Mouse (Mus musculus) hindbrain, postnatal 0 days (tissue): ENCODE measurements around the gene Ankrd22. TPM values are rescaled to one million over a fixed set of nuclear protein-coding genes. Genes with fewer than 3 reads are reported as not detected.
A peak's percentile ranks its signal among the peaks of the same experiment; 100 is the strongest.

ENCODE experiments used
- ATAC-seq: fragments of 200-750 bp; cut with Nextera tagmentation; 2 replicates; pipeline ENCODE4 v1.8.0; 2017; ENCODE audit warnings: mild to moderate bottlenecking, moderate TSS enrichment, moderate library complexity
- DNase-seq: peaks from one replicate; pipeline ENCODE4 v3.0.0-alpha.2; 2015; ENCODE audit warnings: low spot score
- H3K27ac ChIP-seq: fragments of 300-500 bp; sonication (generic); 2 replicates; pipeline ENCODE4 v1.5.1; 2014; ENCODE audit warnings: mild to moderate bottlenecking
- H3K27me3 ChIP-seq: fragments of 300-500 bp; sonication (generic); 2 replicates; pipeline ENCODE4 v1.6.1; 2014; ENCODE audit warnings: low read length, mixed read lengths; ENCODE audit not compliant: insufficient read depth
- H3K36me3 ChIP-seq: fragments of 300-500 bp; sonication (generic); 2 replicates; pipeline ENCODE4 v1.6.1; 2014; ENCODE audit warnings: low read length, mixed read lengths; ENCODE audit not compliant: insufficient read depth
- H3K4me1 ChIP-seq: fragments of 300-500 bp; sonication (generic); 2 replicates; pipeline ENCODE4 v1.6.1; 2014; ENCODE audit warnings: antibody characterized with exemption, low read length, mixed read lengths; ENCODE audit not compliant: insufficient read depth
- H3K4me2 ChIP-seq: fragments of 300-500 bp; sonication (generic); 2 replicates; pipeline ENCODE4 v1.6.1; 2014; ENCODE audit warnings: low read depth, mild to moderate bottlenecking, low read length, moderate library complexity, mixed read lengths
- H3K4me3 ChIP-seq: fragments of 300-500 bp; sonication (generic); 2 replicates; pipeline ENCODE4 v1.5.1; 2014; ENCODE audit warnings: low read length
- H3K9ac ChIP-seq: fragments of 300-500 bp; sonication (generic); replicated peaks from 2 replicates; pipeline ENCODE4 v1.6.1; 2014; ENCODE audit warnings: mild to moderate bottlenecking, low read length, moderate library complexity, mixed read lengths
- H3K9me3 ChIP-seq: fragments of 300-500 bp; sonication (generic); 2 replicates; pipeline ENCODE4 v1.6.1; 2016; ENCODE audit warnings: low read length, mixed read lengths
- CTCF ChIP-seq: IDR thresholded peaks from 2 replicates; pipeline ENCODE4 v1.5.1; 2016; ENCODE audit warnings: antibody characterized with exemption, control low read depth, low read depth
- WGBS: fragments of 180-500 bp; shearing (Covaris S2); extraction: QIAGEN DNeasy Blood & Tissue Kit; methylation state at CpG from one replicate; pipeline ENCODE4 v1.1.7; 2014; 5-methylcytosine and 5-hydroxymethylcytosine counted together
- polyA plus RNA-seq: library from polyadenylated mRNA; unstranded; fragments of >200 nt; fragmentation: Nextera tagmentation; extraction: Ambion mirVana; gene quantifications from 2 replicates; pipeline ENCODE4 v1.2.1, GENCODE M21; 2015
- total RNA-seq: library from RNA; depleted of rRNA; stranded (reverse); fragments of >200 nt; gene quantifications from 2 replicates; pipeline ENCODE4 v1.2.3, GENCODE M21; 2014

The Ankrd22 gene
- total and polyA plus RNA-seq, 2 experiments from 2014 or later, result not detected

DNA sequence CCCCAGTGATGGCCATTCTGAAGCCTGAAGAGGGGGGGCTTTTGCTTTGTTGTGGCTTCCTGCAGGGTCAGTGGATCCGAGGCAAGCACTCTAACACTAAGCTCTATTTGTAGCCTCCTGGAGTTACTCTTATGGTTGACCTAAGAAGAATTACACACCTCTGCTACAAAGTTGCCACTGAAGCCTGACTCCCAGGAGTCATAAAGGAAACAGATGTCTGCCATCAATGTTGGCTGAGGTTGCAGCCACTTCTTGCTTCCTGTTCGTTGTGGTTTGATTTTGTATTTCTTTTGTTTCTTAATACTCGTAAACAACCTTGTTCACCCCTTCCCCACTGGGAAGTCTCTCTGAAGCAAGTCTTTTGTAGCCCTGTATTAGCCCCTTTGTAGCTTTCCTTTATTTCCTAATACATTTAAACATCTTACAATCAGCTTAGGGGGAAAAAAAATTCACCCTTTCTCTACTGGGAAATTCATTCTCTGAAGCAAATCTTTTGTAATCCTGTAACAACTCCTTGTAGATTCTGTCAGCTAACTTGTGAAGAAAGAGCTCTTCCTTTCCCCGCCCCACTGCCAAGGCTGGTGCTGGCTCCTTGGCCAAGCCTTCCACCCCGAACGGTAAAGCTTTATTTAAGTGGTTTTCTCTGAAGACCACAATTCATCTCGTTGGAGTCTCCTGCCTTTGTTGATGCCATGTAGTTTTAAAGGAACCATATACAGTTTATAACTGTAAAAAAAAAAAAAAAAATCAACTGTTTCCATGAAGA lies 2.2 kb upstream of the Ankrd22 start:
- no peaks in the 10 kb centered on the region for H3K36me3 ChIP-seq
- no peak overlapping the region for H3K4me2 ChIP-seq
- no peak for TF ChIP-seq CTCF
- ATAC-seq (no peak), DNase-seq (no peak)
- no peak overlapping the region for H3K27ac ChIP-seq
- H3K4me1 ChIP-seq, result no peaks in the 10 kb centered on the region
- H3K4me3 ChIP-seq, result no peak overlapping the region
- WGBS, result 41% methylated on average over 7 of the region's 7 CpGs
- H3K9me3 ChIP-seq, result no peaks in the 10 kb centered on the region
- no peaks in the 10 kb centered on the region for H3K27me3 ChIP-seq
- H3K9ac ChIP-seq, result no peak overlapping the region

DNA sequence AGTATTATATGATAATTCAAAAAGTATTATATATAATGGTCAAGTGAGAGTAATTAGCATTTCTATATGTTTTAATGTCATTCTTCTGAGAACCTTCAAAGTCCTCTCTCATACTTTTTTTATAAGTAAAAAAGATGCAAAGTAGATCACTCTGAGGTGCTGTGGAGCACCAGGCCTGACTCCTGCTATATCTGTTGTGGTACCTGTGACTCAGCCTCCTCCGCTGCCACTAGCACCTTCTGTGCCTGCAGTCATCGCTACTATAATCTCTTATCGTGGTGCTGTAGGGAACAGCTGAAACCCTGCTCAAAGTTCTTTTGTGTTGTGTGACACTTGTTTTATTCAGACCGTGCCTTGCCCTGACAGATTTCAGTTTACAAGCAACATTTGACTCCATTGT lies 533 bp upstream of the Ankrd22 start:
- DNase-seq, result no peak
- H3K4me2 ChIP-seq, result no peak overlapping the region
- H3K9me3 ChIP-seq, result no peaks in the 10 kb centered on the region
- no peak for ATAC-seq
- no peak overlapping the region for H3K4me3 ChIP-seq
- H3K27me3 ChIP-seq, result no peaks in the 10 kb centered on the region
- no peak overlapping the region for H3K9ac ChIP-seq
- 70% methylated on average over 4 of the region's 4 CpGs for WGBS
- no peak overlapping the region for H3K27ac ChIP-seq
- H3K4me1 ChIP-seq, result no peaks in the 10 kb centered on the region
- no peaks in the 10 kb centered on the region for H3K36me3 ChIP-seq
- no peak for TF ChIP-seq CTCF

DNA sequence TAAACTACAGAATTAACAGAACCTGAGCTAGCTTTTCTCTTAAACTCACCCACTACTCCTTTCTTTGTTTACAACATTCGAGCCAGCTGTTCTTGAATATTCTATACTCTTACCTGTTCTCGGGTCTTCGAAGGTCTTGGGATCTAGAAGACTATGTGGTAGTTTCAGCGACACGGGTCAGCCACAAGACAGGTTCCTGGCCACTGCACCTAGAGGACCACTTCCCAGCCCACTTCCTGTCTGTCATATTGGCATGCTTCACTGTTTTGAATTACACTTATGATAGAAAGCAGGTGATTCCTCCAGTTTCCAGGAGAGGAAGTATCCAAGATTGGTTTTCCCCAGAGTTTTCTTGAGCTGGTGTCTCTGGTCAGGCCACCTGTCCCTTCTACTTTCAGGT lies 3.2 kb downstream of the Ankrd22 start:
- H3K4me2 ChIP-seq, result no peak overlapping the region
- H3K4me1 ChIP-seq, result no peaks in the 10 kb centered on the region
- H3K9me3 ChIP-seq, result no peaks in the 10 kb centered on the region
- H3K4me3 ChIP-seq, result no peak overlapping the region
- H3K36me3 ChIP-seq, result no peaks in the 10 kb centered on the region
- TF ChIP-seq CTCF, result no peak
- 93% methylated on average over 5 of the region's 5 CpGs for whole genome bisulfite sequencing
- DNase-seq, result no peak
- no peak overlapping the region for H3K27ac ChIP-seq
- H3K9ac ChIP-seq, result no peak overlapping the region
- no peaks in the 10 kb centered on the region for H3K27me3 ChIP-seq
- no peak for ATAC-seq

DNA sequence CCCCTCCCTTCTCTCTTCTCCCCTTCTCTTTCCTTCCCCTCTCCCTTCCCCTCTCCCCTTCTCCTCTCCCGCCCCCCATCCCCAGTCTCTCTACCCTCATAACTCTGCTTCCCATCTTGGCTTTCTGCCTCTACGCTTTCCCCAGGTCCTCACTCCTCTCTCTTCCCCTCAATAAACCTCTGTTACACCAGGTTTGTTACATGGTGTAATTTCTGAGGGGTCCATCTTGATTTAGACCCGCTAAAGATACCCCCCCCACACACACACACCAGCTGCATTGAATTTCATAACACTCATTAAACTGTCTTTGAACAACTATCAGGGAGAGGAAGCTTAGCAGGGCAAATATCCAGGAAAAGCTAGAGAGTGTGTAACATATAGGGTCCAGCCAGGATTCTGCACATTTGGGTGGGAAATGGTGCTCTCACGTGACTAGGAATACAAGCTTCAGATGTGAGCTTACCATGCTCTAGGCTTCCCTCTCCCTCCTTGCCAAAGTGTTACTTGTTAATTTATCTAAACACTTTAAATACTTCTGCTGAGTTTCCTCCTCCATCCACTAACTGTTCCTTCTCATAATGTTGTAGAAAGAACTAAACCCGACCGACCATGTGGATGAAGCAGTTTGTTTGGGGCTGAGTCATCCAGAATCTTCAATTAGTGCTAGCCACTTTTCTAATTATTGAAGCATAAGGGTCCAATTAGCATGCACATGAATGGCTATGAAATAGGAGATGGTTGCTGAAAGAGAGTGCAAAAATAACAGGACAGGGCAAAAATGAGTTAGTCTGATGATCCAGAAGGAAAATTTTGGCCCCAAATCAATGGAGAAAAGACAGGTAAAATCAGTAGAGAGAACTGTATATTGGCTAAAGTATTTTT lies 12.3 kb downstream of the Ankrd22 start:
- H3K4me1 ChIP-seq, result no peaks in the 10 kb centered on the region
- no peak overlapping the region for H3K4me2 ChIP-seq
- ATAC-seq, result no peak
- H3K27me3 ChIP-seq, result no peaks in the 10 kb centered on the region
- 80% methylated on average over 6 of the region's 6 CpGs for WGBS
- no peaks in the 10 kb centered on the region for H3K9me3 ChIP-seq
- TF ChIP-seq CTCF, result no peak
- no peak overlapping the region for H3K4me3 ChIP-seq
- no peak overlapping the region for H3K27ac ChIP-seq
- no peak overlapping the region for H3K9ac ChIP-seq
- H3K36me3 ChIP-seq, result no peaks in the 10 kb centered on the region
- no peak for DNase-seq

DNA sequence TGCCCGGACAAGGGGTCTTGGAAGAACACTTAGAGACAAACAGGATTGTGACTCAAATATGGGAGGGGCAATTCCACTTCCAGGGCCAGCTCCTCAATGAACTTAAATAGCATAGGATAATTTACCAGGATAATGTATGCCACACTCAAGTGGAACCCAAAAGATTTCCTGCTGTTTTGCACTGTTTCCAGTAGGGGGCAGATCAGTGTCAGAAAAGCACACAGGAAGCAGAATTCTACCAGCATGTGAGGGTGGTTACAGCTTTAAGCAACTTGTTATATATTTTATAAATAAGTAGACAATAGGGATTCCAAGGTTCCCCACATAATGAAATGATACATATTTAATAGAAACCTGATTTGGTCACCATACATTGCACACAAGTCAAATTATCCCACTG lies 13.9 kb downstream of the Ankrd22 start:
- no peak overlapping the region for H3K4me3 ChIP-seq
- no peak overlapping the region for H3K9ac ChIP-seq
- H3K36me3 ChIP-seq, result no peaks in the 10 kb centered on the region
- ATAC-seq (no peak), DNase-seq (peak; percentile 23)
- 89% methylated on average over 1 of the region's 1 CpGs for WGBS
- H3K9me3 ChIP-seq, result no peaks in the 10 kb centered on the region
- H3K4me1 ChIP-seq, result no peaks in the 10 kb centered on the region
- H3K27ac ChIP-seq, result no peak overlapping the region
- no peak overlapping the region for H3K4me2 ChIP-seq
- H3K27me3 ChIP-seq, result no peaks in the 10 kb centered on the region
- peak; percentile 46; the same call in 1 of the 2 replicates for TF ChIP-seq CTCF

DNA sequence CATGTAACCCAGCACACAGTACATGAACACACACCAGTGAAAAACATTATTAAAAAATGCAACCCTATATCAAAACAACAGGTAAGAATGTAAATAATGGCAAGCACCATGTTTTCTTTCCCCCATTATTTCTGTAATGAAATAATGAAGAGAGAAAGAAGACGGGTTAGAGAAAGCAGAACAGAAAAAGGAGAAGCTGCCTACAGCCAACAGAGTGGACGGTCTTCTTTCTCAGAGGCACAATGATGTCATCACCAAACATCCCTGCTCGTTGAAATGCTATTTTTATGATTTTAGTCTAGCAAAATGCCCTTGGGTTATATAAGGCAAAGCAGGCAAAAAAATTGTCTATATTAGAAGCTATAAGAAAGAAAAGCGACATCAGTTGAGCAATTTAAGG lies 17.4 kb downstream of the Ankrd22 start:
- no peaks in the 10 kb centered on the region for H3K4me1 ChIP-seq
- no peaks in the 10 kb centered on the region for H3K36me3 ChIP-seq
- DNase-seq (no peak), ATAC-seq (no peak)
- no peak for TF ChIP-seq CTCF
- H3K9ac ChIP-seq, result no peak overlapping the region
- no peaks in the 10 kb centered on the region for H3K27me3 ChIP-seq
- no peak overlapping the region for H3K4me2 ChIP-seq
- no peak overlapping the region for H3K4me3 ChIP-seq
- no peak overlapping the region for H3K27ac ChIP-seq
- WGBS, result 79% methylated on average over 4 of the region's 4 CpGs
- no peaks in the 10 kb centered on the region for H3K9me3 ChIP-seq
